Mouse (Mus musculus): ENCODE measurements around the gene Tia1. TPM values are rescaled to one million over a fixed set of nuclear protein-coding genes. Genes with fewer than 3 reads are reported as not detected.

The Tia1 gene
- polyA plus RNA-seq, 1 experiment from 2014 or later = 184 TPM

DNA sequence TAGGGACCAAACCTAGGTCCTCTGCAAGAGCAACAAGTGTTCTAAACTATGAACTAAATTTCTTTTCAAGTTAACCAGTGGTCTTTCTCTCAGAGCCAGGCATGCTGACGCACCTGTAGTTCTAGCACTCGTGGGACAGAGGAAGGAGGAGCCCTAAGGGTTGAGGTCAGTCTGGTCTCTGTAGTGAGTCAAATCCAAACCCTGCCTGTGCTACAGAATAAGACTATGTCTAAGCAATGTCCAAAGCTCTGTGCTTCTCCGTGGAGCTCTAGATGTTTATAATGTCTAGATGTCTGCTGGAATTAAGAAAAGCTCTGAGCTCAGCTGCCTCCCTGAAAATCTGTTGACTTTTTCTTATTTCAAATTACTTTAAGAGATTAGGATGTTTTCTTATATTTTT, 52.7 kb downstream of the Tia1 start:
- Histone ChIP-seq H3K9me3 (ENCODE audit: control insufficient read depth, low read length) (no peaks in the 10 kb centered on the region), H3K4me3 (ENCODE audit: low read depth, low read length) (no peak overlapping the region), H3K4me1 (replicated peaks; ENCODE audit: control insufficient read depth, insufficient read depth, low read length) (no peaks in the 10 kb centered on the region), H3K27me3 (replicated peaks; ENCODE audit: control insufficient read depth, insufficient read depth, low read length) (no peaks in the 10 kb centered on the region), H3K27ac (ENCODE audit: low read depth) (no peak overlapping the region), H3K9ac (ENCODE audit: low read length) (no peak overlapping the region), H3K4me2 (ENCODE audit: low read length) (no peak overlapping the region), H3K36me3 (ENCODE audit: control insufficient read depth, insufficient read depth, low read length) (peaks cover 68% of the 10 kb centered on the region)
- WGBS = 90% methylated on average over 3 of the region's 3 CpGs
- no peak for ATAC-seq (replicated peaks; ENCODE audit: low FRiP score, low TSS enrichment, low read depth)
- DNase-seq (ENCODE audit: low spot score) = no peak

DNA sequence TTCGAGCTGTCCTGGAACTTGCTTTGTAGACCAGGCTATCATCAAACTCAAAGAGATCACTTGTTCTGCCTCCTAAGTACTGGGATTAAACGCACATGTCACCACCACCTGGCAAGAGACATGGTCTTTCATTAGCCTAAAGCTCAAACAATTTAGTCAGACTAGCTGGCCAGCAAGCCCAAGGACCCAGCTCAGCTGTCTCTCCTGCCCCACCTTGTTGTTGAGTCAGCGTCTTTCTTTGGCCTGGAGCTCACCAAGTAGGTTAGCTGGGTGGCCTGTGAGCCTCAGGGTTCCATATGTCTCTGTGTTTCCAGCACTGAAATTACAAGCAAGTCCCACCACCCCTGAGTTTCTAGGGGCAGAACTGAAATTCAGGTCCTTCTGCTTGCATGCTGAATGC, 59.1 kb downstream of the Tia1 start:
- no peaks in the 10 kb centered on the region for H3K4me1 ChIP-seq (replicated peaks; ENCODE audit: control insufficient read depth, insufficient read depth, low read length)
- ATAC-seq (replicated peaks; ENCODE audit: low FRiP score, low TSS enrichment, low read depth) (no peak), DNase-seq (ENCODE audit: low spot score) (no peak)
- WGBS = 89% methylated on average over 3 of the region's 3 CpGs
- peaks cover 45% of the 10 kb centered on the region for H3K36me3 ChIP-seq (ENCODE audit: control insufficient read depth, insufficient read depth, low read length)
- H3K27ac ChIP-seq (ENCODE audit: low read depth) = no peak overlapping the region
- H3K9me3 ChIP-seq (ENCODE audit: control insufficient read depth, low read length) = no peaks in the 10 kb centered on the region
- no peak overlapping the region for H3K4me2 ChIP-seq (ENCODE audit: low read length)
- no peaks in the 10 kb centered on the region for H3K27me3 ChIP-seq (replicated peaks; ENCODE audit: control insufficient read depth, insufficient read depth, low read length)
- H3K4me3 ChIP-seq (ENCODE audit: low read depth, low read length) = no peak overlapping the region
- no peak overlapping the region for H3K9ac ChIP-seq (ENCODE audit: low read length)

DNA sequence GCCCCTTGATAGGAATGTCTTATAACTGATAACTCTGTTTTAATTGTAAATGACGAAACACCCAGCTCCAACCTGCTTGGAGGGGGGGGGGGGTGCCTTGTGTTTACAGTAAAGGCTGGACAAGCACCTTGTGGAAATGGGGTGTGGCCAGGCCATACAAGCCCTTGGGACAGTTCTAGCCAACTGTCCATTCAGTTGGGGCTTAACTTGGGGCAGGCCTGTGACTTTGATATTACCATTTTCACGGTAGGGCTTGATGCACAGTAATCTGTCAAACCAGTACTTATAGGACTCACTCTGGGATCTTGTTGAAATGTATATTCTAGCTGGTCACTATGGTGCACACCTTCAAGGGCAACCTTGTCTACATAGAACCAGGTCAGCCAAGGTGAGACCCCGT, 67.3 kb downstream of the Tia1 start:
- Histone ChIP-seq H3K4me3 (ENCODE audit: low read depth, low read length) (no peak overlapping the region), H3K4me1 (replicated peaks; ENCODE audit: control insufficient read depth, insufficient read depth, low read length) (peaks cover 15% of the 10 kb centered on the region), H3K4me2 (ENCODE audit: low read length) (peak overlapping the region; percentile 63), H3K36me3 (ENCODE audit: control insufficient read depth, insufficient read depth, low read length) (peaks cover 21% of the 10 kb centered on the region; the same call in 1 of the 2 replicates), H3K27ac (ENCODE audit: low read depth) (peak overlapping the region; percentile 82), H3K9me3 (ENCODE audit: control insufficient read depth, low read length) (no peaks in the 10 kb centered on the region), H3K9ac (ENCODE audit: low read length) (no peak overlapping the region; the same call in 1 of the 2 replicates), H3K27me3 (replicated peaks; ENCODE audit: control insufficient read depth, insufficient read depth, low read length) (no peaks in the 10 kb centered on the region)
- ATAC-seq (replicated peaks; ENCODE audit: low FRiP score, low TSS enrichment, low read depth) = 0 out of 2 replicates have a peak, but pooled peaks have one; percentile 1
- WGBS = 88% methylated on average over 3 of the region's 3 CpGs
- DNase-seq (ENCODE audit: low spot score) = no peak

DNA sequence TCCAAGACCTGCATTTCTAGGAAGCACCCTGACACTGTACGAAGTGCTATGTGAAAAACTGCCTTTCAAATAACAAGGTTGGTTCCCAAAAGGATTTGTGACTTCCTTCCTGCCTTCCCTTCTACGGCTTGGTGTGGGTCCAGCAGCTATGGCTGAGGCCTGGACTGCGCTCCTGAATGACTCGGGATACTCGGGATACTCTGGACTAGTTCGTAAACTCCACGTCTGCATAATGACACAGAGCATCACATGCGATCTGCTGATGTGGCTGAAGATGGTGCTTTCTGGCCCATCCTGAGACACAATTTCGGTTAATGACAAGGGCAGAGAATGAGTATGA, 67.7 kb downstream of the Tia1 start:
- Histone ChIP-seq H3K9ac (ENCODE audit: low read length) (peak overlapping the region; percentile 58), H3K27ac (ENCODE audit: low read depth) (peak overlapping the region; percentile 82), H3K4me1 (replicated peaks; ENCODE audit: control insufficient read depth, insufficient read depth, low read length) (peaks cover 16% of the 10 kb centered on the region), H3K27me3 (replicated peaks; ENCODE audit: control insufficient read depth, insufficient read depth, low read length) (no peaks in the 10 kb centered on the region), H3K4me2 (ENCODE audit: low read length) (peak overlapping the region; percentile 63), H3K9me3 (ENCODE audit: control insufficient read depth, low read length) (no peaks in the 10 kb centered on the region), H3K36me3 (ENCODE audit: control insufficient read depth, insufficient read depth, low read length) (peaks cover 19% of the 10 kb centered on the region; the same call in 1 of the 2 replicates), H3K4me3 (ENCODE audit: low read depth, low read length) (peak overlapping the region; percentile 34)
- ATAC-seq (replicated peaks; ENCODE audit: low FRiP score, low TSS enrichment, low read depth) (peak; percentile 38; the same call in 1 of the 2 replicates), DNase-seq (ENCODE audit: low spot score) (no peak)
- WGBS = 19% methylated on average over 9 of the region's 9 CpGs

DNA sequence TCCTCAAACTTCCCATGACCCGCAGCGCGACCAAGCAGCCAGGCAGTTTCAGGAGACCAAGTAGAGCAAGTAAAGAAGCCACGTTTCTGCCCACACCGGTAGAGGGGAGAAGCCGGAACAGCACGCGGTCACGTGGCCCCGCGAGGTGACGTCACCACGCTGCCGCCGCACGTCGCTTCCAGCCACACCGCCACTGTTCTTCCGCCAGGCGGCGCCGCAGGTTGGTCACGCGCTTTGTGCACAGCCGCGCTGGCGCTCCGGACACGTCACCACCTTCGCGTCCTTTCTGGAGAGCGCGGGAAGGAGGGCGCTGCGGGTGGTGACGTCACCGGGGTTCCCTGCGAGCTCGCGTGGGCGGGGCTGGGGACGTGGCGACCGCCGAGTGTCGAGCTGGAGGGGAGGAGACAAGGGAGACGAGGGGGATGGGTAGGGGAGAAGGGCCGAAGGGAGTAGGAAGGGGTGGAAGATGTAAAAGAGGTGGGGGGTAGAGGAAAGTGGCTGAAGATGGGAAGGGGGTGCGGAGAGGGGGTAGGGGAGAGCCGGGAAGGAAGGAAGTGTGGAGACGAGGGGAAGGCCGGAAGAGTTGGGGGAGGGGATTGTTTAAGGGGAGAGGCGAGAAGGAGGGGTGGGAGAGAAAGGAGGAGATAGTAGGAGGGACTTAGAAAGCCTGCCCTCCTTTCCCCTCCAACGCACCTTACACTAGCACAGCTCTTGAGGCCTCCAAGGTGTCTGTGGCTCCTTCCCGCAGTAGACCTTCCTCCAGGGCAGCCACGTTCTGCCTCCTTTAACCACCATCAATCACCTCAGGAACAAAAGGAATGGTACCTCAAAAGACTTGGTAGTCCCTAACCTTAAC, 68.3 kb downstream of the Tia1 start:
- peak overlapping the region; percentile 63 for H3K4me2 ChIP-seq (ENCODE audit: low read length)
- WGBS = under 1% methylated on average over 55 of the region's 56 CpGs

DNA sequence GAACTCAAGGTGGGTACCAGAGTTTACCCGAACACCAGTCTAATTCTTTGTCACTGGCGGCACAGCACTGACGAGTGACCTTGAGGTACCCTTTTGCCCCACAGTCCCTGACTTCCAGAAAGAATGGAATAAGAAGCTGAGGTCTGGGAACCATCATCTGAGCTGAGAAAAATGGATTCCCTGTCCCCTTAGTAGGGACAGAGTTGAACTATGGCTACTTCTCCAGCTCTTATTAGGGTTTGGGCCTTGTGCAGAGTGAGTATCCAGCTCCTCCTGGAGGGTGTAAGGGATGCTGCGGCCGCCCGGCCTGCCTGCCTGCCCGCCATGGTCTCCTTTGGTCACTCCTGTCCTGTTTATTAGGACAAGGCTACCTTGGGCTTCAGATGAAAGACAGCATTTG, 69.1 kb downstream of the Tia1 start:
- ATAC-seq (replicated peaks; ENCODE audit: low FRiP score, low TSS enrichment, low read depth) (peak; percentile 7; the same call in 1 of the 2 replicates), DNase-seq (ENCODE audit: low spot score) (peak; percentile 58)
- no peaks in the 10 kb centered on the region for H3K9me3 ChIP-seq (ENCODE audit: control insufficient read depth, low read length)
- peaks cover 25% of the 10 kb centered on the region for H3K4me1 ChIP-seq (replicated peaks; ENCODE audit: control insufficient read depth, insufficient read depth, low read length)
- no peaks in the 10 kb centered on the region for H3K27me3 ChIP-seq (replicated peaks; ENCODE audit: control insufficient read depth, insufficient read depth, low read length)
- H3K36me3 ChIP-seq (ENCODE audit: control insufficient read depth, insufficient read depth, low read length) = peaks cover 7% of the 10 kb centered on the region; the same call in 1 of the 2 replicates
- peak overlapping the region; percentile 42 for H3K9ac ChIP-seq (ENCODE audit: low read length)
- H3K27ac ChIP-seq (ENCODE audit: low read depth) = peak overlapping the region; percentile 82
- 57% methylated on average over 7 of the region's 7 CpGs for WGBS
- H3K4me2 ChIP-seq (ENCODE audit: low read length) = peak overlapping the region; percentile 55
- peak overlapping the region; percentile 34 for H3K4me3 ChIP-seq (ENCODE audit: low read depth, low read length)

More for the DNA sequence above, 68.3 kb downstream of the Tia1 start:
- Histone ChIP-seq H3K27me3 (replicated peaks; ENCODE audit: control insufficient read depth, insufficient read depth, low read length) (no peaks in the 10 kb centered on the region), H3K4me3 (ENCODE audit: low read depth, low read length) (peak overlapping the region; percentile 34), H3K9me3 (ENCODE audit: control insufficient read depth, low read length) (no peaks in the 10 kb centered on the region), H3K27ac (ENCODE audit: low read depth) (peak overlapping the region; percentile 82), H3K9ac (ENCODE audit: low read length) (peak overlapping the region; percentile 58), H3K4me1 (replicated peaks; ENCODE audit: control insufficient read depth, insufficient read depth, low read length) (peaks cover 20% of the 10 kb centered on the region), H3K36me3 (ENCODE audit: control insufficient read depth, insufficient read depth, low read length) (peaks cover 13% of the 10 kb centered on the region; the same call in 1 of the 2 replicates)
- DNase-seq (ENCODE audit: low spot score) (peak; percentile 100), ATAC-seq (replicated peaks; ENCODE audit: low FRiP score, low TSS enrichment, low read depth) (peak; percentile 95)

DNA sequence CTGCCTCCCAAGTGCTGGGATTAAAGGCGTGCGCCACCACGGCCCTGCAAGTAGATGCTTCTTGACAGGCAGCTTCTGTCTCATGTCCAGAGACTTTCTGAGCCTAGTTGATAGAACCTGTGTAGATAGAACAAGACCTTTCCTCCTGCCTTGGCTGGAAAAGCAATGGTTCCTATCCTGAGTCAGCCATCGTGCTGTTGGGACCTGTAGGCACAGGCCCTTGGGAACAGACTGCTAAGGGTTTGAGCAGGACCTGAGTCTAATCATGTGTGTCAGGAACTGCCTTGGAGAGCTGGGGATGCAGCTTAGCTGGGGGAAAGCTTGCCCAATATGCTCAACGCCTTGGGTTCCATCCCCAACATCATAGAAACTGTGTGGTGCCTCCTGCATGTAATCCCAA, 70.1 kb downstream of the Tia1 start:
- Histone ChIP-seq H3K9me3 (ENCODE audit: control insufficient read depth, low read length) (no peaks in the 10 kb centered on the region), H3K36me3 (ENCODE audit: control insufficient read depth, insufficient read depth, low read length) (peaks cover 7% of the 10 kb centered on the region; the same call in 1 of the 2 replicates), H3K27me3 (replicated peaks; ENCODE audit: control insufficient read depth, insufficient read depth, low read length) (no peaks in the 10 kb centered on the region), H3K9ac (ENCODE audit: low read length) (no peak overlapping the region), H3K4me2 (ENCODE audit: low read length) (no peak overlapping the region), H3K27ac (ENCODE audit: low read depth) (no peak overlapping the region), H3K4me1 (replicated peaks; ENCODE audit: control insufficient read depth, insufficient read depth, low read length) (peaks cover 31% of the 10 kb centered on the region), H3K4me3 (ENCODE audit: low read depth, low read length) (no peak overlapping the region)
- DNase-seq (ENCODE audit: low spot score) = no peak
- no peak for ATAC-seq (replicated peaks; ENCODE audit: low FRiP score, low TSS enrichment, low read depth)
- 91% methylated on average over 5 of the region's 5 CpGs for WGBS

DNA sequence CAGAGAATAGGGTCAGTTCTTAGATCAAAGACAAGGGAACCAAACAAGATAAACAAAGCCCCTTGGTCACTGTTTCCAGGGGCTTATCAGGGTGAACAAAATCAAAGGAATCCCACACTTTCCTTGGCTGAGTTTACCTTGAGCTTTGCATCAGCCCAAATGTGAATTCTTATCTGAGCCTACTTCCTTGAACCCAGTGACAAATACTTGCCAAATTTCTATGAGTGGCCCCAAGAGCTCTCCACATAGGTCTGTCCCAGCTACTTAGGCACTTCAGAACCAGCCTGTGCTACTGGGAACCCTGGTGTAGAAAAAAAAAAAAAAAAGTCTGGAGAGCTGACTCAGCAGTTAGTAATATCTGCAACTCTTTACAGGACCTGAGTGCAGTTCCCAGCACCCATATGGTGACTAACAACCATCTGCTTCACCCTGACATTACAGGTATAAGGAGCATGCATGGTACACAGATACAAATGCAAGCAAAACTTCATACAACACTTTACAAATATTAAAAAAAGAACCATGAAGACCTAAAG, 70.7 kb downstream of the Tia1 start:
- Histone ChIP-seq H3K9ac (ENCODE audit: low read length) (no peak overlapping the region), H3K9me3 (ENCODE audit: control insufficient read depth, low read length) (no peaks in the 10 kb centered on the region), H3K4me3 (ENCODE audit: low read depth, low read length) (no peak overlapping the region), H3K4me2 (ENCODE audit: low read length) (no peak overlapping the region), H3K27ac (ENCODE audit: low read depth) (no peak overlapping the region), H3K27me3 (replicated peaks; ENCODE audit: control insufficient read depth, insufficient read depth, low read length) (no peaks in the 10 kb centered on the region), H3K4me1 (replicated peaks; ENCODE audit: control insufficient read depth, insufficient read depth, low read length) (peaks cover 37% of the 10 kb centered on the region), H3K36me3 (ENCODE audit: control insufficient read depth, insufficient read depth, low read length) (peaks cover 5% of the 10 kb centered on the region; the same call in 1 of the 2 replicates)
- ATAC-seq (replicated peaks; ENCODE audit: low FRiP score, low TSS enrichment, low read depth) = no peak
- DNase-seq (ENCODE audit: low spot score) = no peak

All from intestine, embryonic 14.5 days (tissue).